Mouse (Mus musculus): ENCODE measurements around the gene Alcam. TPM values are rescaled to one million over a fixed set of nuclear protein-coding genes. Genes with fewer than 3 reads are reported as not detected.
A peak's percentile ranks its signal among the peaks of the same experiment; 100 is the strongest.

The Alcam gene
- polyA plus RNA-seq, 1 experiment, result 27.7 TPM

GRCm38 (mm10) chr16:52302790-52303531 is 150.9 kb downstream of the Alcam start:
- H3K4me3 ChIP-seq (ENCODE audit: insufficient read depth, poor library complexity, severe bottlenecking), result no peak overlapping the region
- H3K27me3 ChIP-seq (ENCODE audit: control insufficient read depth, insufficient read depth, insufficient read length), result no peaks in the 10 kb centered on the region
- no peaks in the 10 kb centered on the region for H3K79me2 ChIP-seq (ENCODE audit: control insufficient read depth, insufficient read depth)
- H3K36me3 ChIP-seq (ENCODE audit: control insufficient read depth, insufficient read depth), result peaks cover 30% of the 10 kb centered on the region
- no peak overlapping the region for H3ac ChIP-seq (ENCODE audit: control insufficient read depth, insufficient read length, low read depth)
- no peaks in the 10 kb centered on the region for H3K79me3 ChIP-seq (ENCODE audit: low read depth)
- TF ChIP-seq MYOD1 (IDR thresholded peaks at IDR 0.05; ENCODE audit: control insufficient read depth, insufficient read length, low read depth) (no peak), CEBPB (IDR thresholded peaks at IDR 0.05; ENCODE audit: low read depth) (no peak), USF1 (IDR thresholded peaks at IDR 0.05; ENCODE audit: low read depth) (no peak), FOSL1 (IDR thresholded peaks at IDR 0.05; ENCODE audit: insufficient read depth, low read length, poor library complexity, severe bottlenecking) (no peak), CTCF (IDR thresholded peaks at IDR 0.05; ENCODE audit: control insufficient read depth, insufficient read depth, insufficient read length) (no peak), MYOG (IDR thresholded peaks at IDR 0.05; ENCODE audit: control insufficient read depth, extremely low read depth, insufficient read length) (no peak), MAX (IDR thresholded peaks at IDR 0.05) (no peak)

GRCm38 (mm10) chr16:52301730-52302129 is 152.1 kb downstream of the Alcam start:
- H3K79me2 ChIP-seq (ENCODE audit: control insufficient read depth, insufficient read depth), result no peaks in the 10 kb centered on the region
- H3K4me3 ChIP-seq (ENCODE audit: insufficient read depth, poor library complexity, severe bottlenecking), result no peak overlapping the region
- H3K79me3 ChIP-seq (ENCODE audit: low read depth), result no peaks in the 10 kb centered on the region
- H3K36me3 ChIP-seq (ENCODE audit: control insufficient read depth, insufficient read depth), result peaks cover 31% of the 10 kb centered on the region
- TF ChIP-seq MYOD1 (IDR thresholded peaks at IDR 0.05; ENCODE audit: control insufficient read depth, insufficient read length, low read depth), result no peak
- H3ac ChIP-seq (ENCODE audit: control insufficient read depth, insufficient read length, low read depth), result no peak overlapping the region
- H3K27me3 ChIP-seq (ENCODE audit: control insufficient read depth, insufficient read depth, insufficient read length), result no peaks in the 10 kb centered on the region

- no peaks in the 10 kb centered on the region for H3K27me3 ChIP-seq (ENCODE audit: control insufficient read depth, insufficient read depth, insufficient read length)
- H3ac ChIP-seq (ENCODE audit: control insufficient read depth, insufficient read length, low read depth), result no peak overlapping the region
- H3K79me3 ChIP-seq (ENCODE audit: low read depth), result no peaks in the 10 kb centered on the region
- no peak overlapping the region for H3K4me3 ChIP-seq (ENCODE audit: insufficient read depth, poor library complexity, severe bottlenecking)
- H3K36me3 ChIP-seq (ENCODE audit: control insufficient read depth, insufficient read depth), result peaks cover 33% of the 10 kb centered on the region
- H3K79me2 ChIP-seq (ENCODE audit: control insufficient read depth, insufficient read depth), result no peaks in the 10 kb centered on the region
- TF ChIP-seq FOSL1 (IDR thresholded peaks at IDR 0.05; ENCODE audit: insufficient read depth, low read length, poor library complexity, severe bottlenecking) (no peak), MYOG (IDR thresholded peaks at IDR 0.05; ENCODE audit: control insufficient read depth, extremely low read depth, insufficient read length) (no peak), MYOD1 (IDR thresholded peaks at IDR 0.05; ENCODE audit: control insufficient read depth, insufficient read length, low read depth) (no peak), CTCF (IDR thresholded peaks at IDR 0.05; ENCODE audit: control insufficient read depth, insufficient read depth, insufficient read length) (no peak), MAX (IDR thresholded peaks at IDR 0.05) (no peak), CEBPB (IDR thresholded peaks at IDR 0.05; ENCODE audit: low read depth) (no peak), USF1 (IDR thresholded peaks at IDR 0.05; ENCODE audit: low read depth) (no peak)
Observed at GRCm38 (mm10) chr16:52296376-52296775, 157.5 kb downstream of the Alcam start.

- no peaks in the 10 kb centered on the region for H3K27me3 ChIP-seq (ENCODE audit: control insufficient read depth, insufficient read depth, insufficient read length)
- H3K79me2 ChIP-seq (ENCODE audit: control insufficient read depth, insufficient read depth), result no peaks in the 10 kb centered on the region
- no peak overlapping the region for H3ac ChIP-seq (ENCODE audit: control insufficient read depth, insufficient read length, low read depth)
- peaks cover 35% of the 10 kb centered on the region for H3K36me3 ChIP-seq (ENCODE audit: control insufficient read depth, insufficient read depth)
- TF ChIP-seq CEBPB (IDR thresholded peaks at IDR 0.05; ENCODE audit: low read depth) (no peak), MAX (IDR thresholded peaks at IDR 0.05) (no peak), USF1 (IDR thresholded peaks at IDR 0.05; ENCODE audit: low read depth) (no peak), FOSL1 (IDR thresholded peaks at IDR 0.05; ENCODE audit: insufficient read depth, low read length, poor library complexity, severe bottlenecking) (no peak), MYOG (IDR thresholded peaks at IDR 0.05; ENCODE audit: control insufficient read depth, extremely low read depth, insufficient read length) (no peak), MYOD1 (IDR thresholded peaks at IDR 0.05; ENCODE audit: control insufficient read depth, insufficient read length, low read depth) (no peak), CTCF (IDR thresholded peaks at IDR 0.05; ENCODE audit: control insufficient read depth, insufficient read depth, insufficient read length) (no peak)
- H3K79me3 ChIP-seq (ENCODE audit: low read depth), result no peaks in the 10 kb centered on the region
- H3K4me3 ChIP-seq (ENCODE audit: insufficient read depth, poor library complexity, severe bottlenecking), result no peak overlapping the region
Observed at GRCm38 (mm10) chr16:52295535-52295934, 158.3 kb downstream of the Alcam start.

- Histone ChIP-seq H3K27me3 (ENCODE audit: control insufficient read depth, insufficient read depth, insufficient read length) (no peaks in the 10 kb centered on the region), H3K36me3 (ENCODE audit: control insufficient read depth, insufficient read depth) (peaks cover 57% of the 10 kb centered on the region)
- TF ChIP-seq FOSL1 (IDR thresholded peaks at IDR 0.05; ENCODE audit: insufficient read depth, low read length, poor library complexity, severe bottlenecking) (peak; percentile 91), USF1 (IDR thresholded peaks at IDR 0.05; ENCODE audit: low read depth) (no peak)
Observed at GRCm38 (mm10) chr16:52292440-52293048, 161.3 kb downstream of the Alcam start.

GRCm38 (mm10) chr16:52280186-52280585 is 173.7 kb downstream of the Alcam start:
- Histone ChIP-seq H3K27me3 (ENCODE audit: control insufficient read depth, insufficient read depth, insufficient read length) (no peaks in the 10 kb centered on the region), H3ac (ENCODE audit: control insufficient read depth, insufficient read length, low read depth) (no peak overlapping the region), H3K79me2 (ENCODE audit: control insufficient read depth, insufficient read depth) (no peaks in the 10 kb centered on the region), H3K4me3 (ENCODE audit: insufficient read depth, poor library complexity, severe bottlenecking) (no peak overlapping the region), H3K79me3 (ENCODE audit: low read depth) (no peaks in the 10 kb centered on the region), H3K36me3 (ENCODE audit: control insufficient read depth, insufficient read depth) (peaks cover 20% of the 10 kb centered on the region)
- no peak for TF ChIP-seq MYOG (IDR thresholded peaks at IDR 0.05; ENCODE audit: control insufficient read depth, extremely low read depth, insufficient read length)
- no peak for TF ChIP-seq USF1 (IDR thresholded peaks at IDR 0.05; ENCODE audit: low read depth)
- TF ChIP-seq CEBPB (IDR thresholded peaks at IDR 0.05; ENCODE audit: low read depth), result no peak
- no peak for TF ChIP-seq FOSL1 (IDR thresholded peaks at IDR 0.05; ENCODE audit: insufficient read depth, low read length, poor library complexity, severe bottlenecking)
- no peak for TF ChIP-seq CTCF (IDR thresholded peaks at IDR 0.05; ENCODE audit: control insufficient read depth, insufficient read depth, insufficient read length)
- TF ChIP-seq MYOD1 (IDR thresholded peaks at IDR 0.05; ENCODE audit: control insufficient read depth, insufficient read length, low read depth), result no peak
- TF ChIP-seq MAX (IDR thresholded peaks at IDR 0.05), result no peak

More at GRCm38 (mm10) chr16:52292440-52293048, 161.3 kb downstream of the Alcam start:
- no peak overlapping the region for H3K4me3 ChIP-seq (ENCODE audit: insufficient read depth, poor library complexity, severe bottlenecking)
- no peaks in the 10 kb centered on the region for H3K79me2 ChIP-seq (ENCODE audit: control insufficient read depth, insufficient read depth)
- H3ac ChIP-seq (ENCODE audit: control insufficient read depth, insufficient read length, low read depth), result no peak overlapping the region
- H3K79me3 ChIP-seq (ENCODE audit: low read depth), result no peaks in the 10 kb centered on the region

Measured in C2C12 (cell line).